ENCODE assay signal across 15 mouse cellular contexts in the genomic region with DNA sequence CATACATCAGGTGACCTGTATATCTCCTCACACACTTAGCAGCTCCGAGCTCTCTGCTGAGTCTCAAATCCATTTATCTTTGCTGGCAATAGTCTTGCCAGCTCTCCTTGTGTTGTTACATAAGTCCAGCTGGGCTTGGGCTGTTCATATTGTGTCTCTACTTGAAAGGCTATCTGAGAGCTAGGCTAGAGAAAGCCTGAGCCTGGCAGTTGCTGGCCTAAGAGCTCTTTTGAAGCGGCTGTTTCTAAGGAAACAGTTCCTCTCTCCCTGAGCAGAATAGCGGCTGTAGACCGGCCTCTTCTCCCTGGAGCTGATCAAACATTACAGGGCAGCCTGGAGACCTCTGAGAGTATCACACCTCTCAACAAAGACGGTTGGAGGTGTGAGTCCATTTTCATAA. TPM values are rescaled to one million over a fixed set of nuclear protein-coding genes. Genes with fewer than 3 reads are reported as not detected.
DNase-seq lines count a peak whose midpoint lies in the region; ATAC-seq lines count a peak whose summit lies in the region.
"Had no signal": no experiment of that assay in that cellular context is flagged by ENCODE, and none has a peak within 500 bp of the region (broad histone marks: within the 10 kb centered on the region; RNA-seq: fewer than 3 reads in every experiment).

No protein-coding gene starts in this region.

- peak; percentile 15; the same call in 1 of the 2 replicates for ATAC-seq in cerebellum, adult (ENCODE audit: insufficient number of reproducible peaks, low FRiP score, low TSS enrichment)
- ATAC-seq in forebrain, embryonic 14.5 days: peak; percentile 85
- ATAC-seq in midbrain, embryonic 11.5 days (ENCODE audit: low FRiP score): peak; percentile 62; the same call in 1 of the 2 replicates
- ATAC-seq in kidney, embryonic 15.5 days (replicated peaks; ENCODE audit: low FRiP score): no peak

- WGBS in forebrain, embryonic 14.5 days: 25% methylated on average over 5 of the region's 5 CpGs
- 30% methylated on average over 5 of the region's 5 CpGs for WGBS in midbrain, embryonic 11.5 days
- WGBS in kidney, embryonic 15.5 days: 33% methylated on average over 5 of the region's 5 CpGs

- H3K9ac ChIP-seq in forebrain, embryonic 14.5 days (ENCODE audit: low read length): no peak overlapping the region
- no peak overlapping the region for H3K9ac ChIP-seq in midbrain, embryonic 11.5 days (ENCODE audit: low read length)
- H3K9ac ChIP-seq in kidney, embryonic 15.5 days: no peak overlapping the region
- H3K9ac ChIP-seq: limb, embryonic 15.5 days had no signal

- H3K27ac ChIP-seq in forebrain, embryonic 14.5 days (ENCODE audit: low read depth, low read length): peak overlapping the region; percentile 56
- H3K27ac ChIP-seq in midbrain, embryonic 11.5 days (ENCODE audit: low read depth, low read length): no peak overlapping the region
- H3K27ac ChIP-seq in kidney, embryonic 15.5 days: no peak overlapping the region
- H3K27ac ChIP-seq: limb, embryonic 15.5 days had no signal

- H3K4me3 ChIP-seq in forebrain, embryonic 14.5 days (ENCODE audit: low read depth, low read length): no peak overlapping the region
- H3K4me3 ChIP-seq in midbrain, embryonic 11.5 days (ENCODE audit: low read depth, low read length): no peak overlapping the region
- H3K4me3 ChIP-seq in kidney, embryonic 15.5 days (replicated peaks): no peak overlapping the region
- H3K4me3 ChIP-seq: limb, embryonic 15.5 days had no signal

- peaks cover 5% of the 10 kb centered on the region; the same call in 1 of the 2 replicates for H3K4me1 ChIP-seq in forebrain, embryonic 14.5 days (ENCODE audit: control insufficient read depth, insufficient read depth, low read length)
- no peaks in the 10 kb centered on the region for H3K4me1 ChIP-seq in midbrain, embryonic 11.5 days (ENCODE audit: control insufficient read depth, insufficient read depth, low read length)
- H3K4me1 ChIP-seq in kidney, embryonic 15.5 days: no peaks in the 10 kb centered on the region
- H3K4me1 ChIP-seq: limb, embryonic 15.5 days had no signal

- DNase-seq in cerebellum, adult 9-10 months: no peak
- DNase-seq in layer of hippocampus, adult 18-20 months (ENCODE audit: low spot score in 2 of 2): peak; percentile 2 to 29
- no peak for DNase-seq in layer of hippocampus, adult 11-12 months (ENCODE audit: low spot score)
- peak; percentile 77 for DNase-seq in forebrain, embryonic 14.5 days (ENCODE audit: low spot score)
- peak; percentile 78 for DNase-seq in midbrain, embryonic 11.5 days (ENCODE audit: low spot score, missing footprints)
- DNase-seq in ovary, postnatal 10 days (ENCODE audit: low spot score): no peak
- DNase-seq: heart, postnatal 14 days; kidney, adult 9 months; lung, postnatal 36 days; thymus, postnatal 14 days had no signal

- no peaks in the 10 kb centered on the region for H3K27me3 ChIP-seq in forebrain, embryonic 14.5 days (replicated peaks; ENCODE audit: control insufficient read depth, insufficient read depth, low read length)
- H3K27me3 ChIP-seq in midbrain, embryonic 11.5 days (ENCODE audit: control insufficient read depth, insufficient read depth, low read length): no peaks in the 10 kb centered on the region
- no peaks in the 10 kb centered on the region for H3K27me3 ChIP-seq in kidney, embryonic 15.5 days
- H3K27me3 ChIP-seq: limb, embryonic 15.5 days had no signal

- no peak overlapping the region for H3K4me2 ChIP-seq in forebrain, embryonic 14.5 days (ENCODE audit: low read length)
- H3K4me2 ChIP-seq in midbrain, embryonic 11.5 days: no peak overlapping the region
- no peak overlapping the region for H3K4me2 ChIP-seq in kidney, embryonic 15.5 days
- H3K4me2 ChIP-seq: limb, embryonic 15.5 days had no signal

- H3K36me3 ChIP-seq in forebrain, embryonic 14.5 days (ENCODE audit: control insufficient read depth, insufficient read depth, low read length): peaks cover 8% of the 10 kb centered on the region; the same call in 1 of the 2 replicates
- H3K36me3 ChIP-seq in midbrain, embryonic 11.5 days (ENCODE audit: control insufficient read depth, insufficient read depth, low read length): no peaks in the 10 kb centered on the region
- no peaks in the 10 kb centered on the region for H3K36me3 ChIP-seq in kidney, embryonic 15.5 days
- H3K36me3 ChIP-seq: limb, embryonic 15.5 days had no signal

- H3K9me3 ChIP-seq in forebrain, embryonic 14.5 days (replicated peaks; ENCODE audit: control insufficient read depth, low read length): no peaks in the 10 kb centered on the region
- H3K9me3 ChIP-seq in midbrain, embryonic 11.5 days (ENCODE audit: control insufficient read depth, low read length): no peaks in the 10 kb centered on the region
- H3K9me3 ChIP-seq in kidney, embryonic 15.5 days (replicated peaks): no peaks in the 10 kb centered on the region
- H3K9me3 ChIP-seq: limb, embryonic 15.5 days had no signal

RNA-seq across cellular contexts. Expression of a gene that starts 40.6 kb away (rescaled TPM):
- total RNA-seq in layer of hippocampus, adult 18-20 months (2021): 10 to 100 TPM; 13.9 to 15.2 TPM
- polyA plus RNA-seq in forebrain, embryonic 14.5 days (2014; fragmentation: Nextera tagmentation; extraction: Ambion mirVana): 49.0 and 57.0 TPM in 2 replicates
- polyA plus RNA-seq in midbrain, embryonic 11.5 days (2014; fragmentation: Nextera tagmentation; extraction: Ambion mirVana): 35.5 and 39.0 TPM in 2 replicates
- not detected in 2 replicates for polyA plus RNA-seq in kidney, embryonic 15.5 days (2015; fragmentation: Nextera tagmentation; extraction: Ambion mirVana)
- total RNA-seq: gastrocnemius, postnatal 4 days; heart, postnatal 14 days had no signal
- polyA plus RNA-seq: spleen, adult 2 months had no signal

Comparison
In these comparisons a context has a peak if more than half of its experiments do, and no peak if none do; other contexts are left out.
1. DNase-seq: peak in layer of hippocampus, adult 18-20 months (2 of 2), forebrain, embryonic 14.5 days (single experiment) and midbrain, embryonic 11.5 days (single experiment); none in cerebellum, adult 9-10 months (single experiment), layer of hippocampus, adult 11-12 months (single experiment) and ovary, postnatal 10 days (single experiment).
2. RNA of a gene that starts 40.6 kb away (polyA plus RNA-seq): 49.0 to 57.0 TPM in forebrain, embryonic 14.5 days and 35.5 to 39.0 TPM in midbrain, embryonic 11.5 days; not detected in kidney, embryonic 15.5 days; every median in the first group is over 10 times any median in the second.